Mouse (Mus musculus) right cerebral cortex, postnatal 10 days (tissue): Measurements from ENCODE around the gene Pigu.

Experiments
- DNase-seq, 2 experiments: peaks; one replicate each; pipeline ENCODE4 v3.0.0; 2021; ENCODE audit warnings: low spot score in 2 of 2

Pigu gene

DNA sequence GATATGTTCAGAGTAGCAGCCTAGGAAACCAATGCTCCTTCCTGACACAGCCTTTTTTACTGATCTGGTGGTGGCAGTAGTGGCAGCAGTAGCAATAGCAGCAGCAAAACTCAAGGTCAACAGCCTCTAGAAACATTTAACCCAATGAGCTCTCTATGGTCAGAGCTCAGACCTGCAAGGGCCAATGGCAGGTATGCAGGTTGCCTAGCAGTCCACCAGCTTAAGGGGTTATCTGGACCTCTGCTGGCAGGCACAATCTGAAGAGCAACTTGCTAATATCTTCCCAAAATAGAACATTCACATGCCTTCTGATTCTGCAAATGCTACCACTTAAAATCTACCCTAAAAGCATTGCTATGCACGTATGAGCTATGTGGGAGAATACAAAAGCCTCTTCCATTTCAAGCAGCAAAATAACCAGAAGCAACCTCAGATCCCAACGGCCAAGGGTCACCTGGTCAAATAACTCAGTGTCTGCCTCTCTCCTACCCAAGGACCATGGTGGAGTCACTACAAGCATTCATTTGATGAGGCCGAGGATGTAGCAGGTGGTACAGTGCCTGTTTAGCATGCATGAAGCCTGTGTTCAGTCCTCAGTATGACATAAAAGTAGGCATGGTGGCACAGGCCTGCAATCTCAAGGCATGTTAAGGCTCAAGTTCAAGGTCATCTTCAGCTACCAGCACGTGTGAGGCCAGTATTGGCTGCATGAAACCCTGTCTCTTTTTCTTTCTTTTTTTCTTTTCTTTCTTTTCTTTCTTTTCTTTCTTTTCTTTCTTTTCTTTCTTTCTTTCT lies 69.6 kb downstream of the Pigu start:
- no peak for DNase-seq

DNA sequence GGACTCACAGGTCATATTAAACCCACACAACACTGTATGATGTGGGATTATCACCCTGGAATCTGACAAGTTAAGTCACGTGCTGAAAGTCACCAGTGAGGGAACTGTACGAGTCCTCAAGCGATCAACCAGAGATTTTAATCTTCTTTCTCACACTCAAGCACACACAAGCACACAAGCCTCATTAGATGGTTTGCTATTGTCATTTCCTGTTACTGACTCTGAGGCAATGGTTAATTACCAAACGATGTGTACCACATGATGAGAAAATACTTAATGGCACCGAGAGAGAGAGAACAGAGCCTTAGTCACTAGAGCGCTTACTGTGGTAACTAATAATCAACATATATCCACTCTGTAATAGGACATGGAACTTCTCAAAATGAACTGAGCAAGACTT lies 71.5 kb downstream of the Pigu start:
- no peak for DNase-seq

DNA sequence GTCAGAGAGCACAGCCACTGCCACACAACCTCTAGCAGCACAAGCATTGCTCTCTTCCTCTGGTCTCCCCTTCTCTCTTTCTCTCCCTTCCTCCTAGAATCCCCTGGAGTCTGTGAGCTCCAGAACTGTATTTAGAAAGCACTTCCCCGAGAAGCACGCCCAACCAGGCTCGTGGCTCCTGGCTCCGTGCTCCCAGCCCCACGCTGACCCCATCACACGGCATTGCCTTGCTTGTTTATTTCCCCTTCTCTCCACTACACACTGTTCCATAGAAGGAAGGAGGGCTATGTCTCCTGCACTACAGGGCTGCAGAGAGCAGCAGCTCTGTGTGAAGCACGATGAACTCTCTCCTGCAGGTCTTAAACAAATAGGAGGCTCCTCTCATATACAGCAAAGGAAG lies 72.6 kb downstream of the Pigu start:
- DNase-seq, result no peak

DNA sequence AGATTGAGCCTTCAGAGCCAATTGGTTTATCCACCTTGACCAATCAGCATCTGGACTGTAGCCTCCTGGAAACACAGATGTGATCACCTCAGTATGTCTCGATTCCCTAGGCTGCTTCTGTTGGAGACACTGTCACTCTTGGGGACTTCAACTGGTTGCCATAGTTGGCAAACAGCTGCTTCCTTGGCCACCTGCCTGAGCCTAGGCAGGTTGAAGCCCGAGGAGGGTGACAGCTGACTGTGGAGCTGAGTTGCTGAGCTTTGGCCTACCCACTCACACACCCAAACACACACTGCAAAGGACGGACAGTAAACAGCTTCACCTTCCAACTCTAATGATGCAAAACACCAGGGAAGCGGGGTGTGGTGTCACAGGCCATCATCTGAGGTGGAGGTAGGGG lies 73.4 kb downstream of the Pigu start:
- DNase-seq, result peak in 1 of 2 experiments; percentile 34

DNA sequence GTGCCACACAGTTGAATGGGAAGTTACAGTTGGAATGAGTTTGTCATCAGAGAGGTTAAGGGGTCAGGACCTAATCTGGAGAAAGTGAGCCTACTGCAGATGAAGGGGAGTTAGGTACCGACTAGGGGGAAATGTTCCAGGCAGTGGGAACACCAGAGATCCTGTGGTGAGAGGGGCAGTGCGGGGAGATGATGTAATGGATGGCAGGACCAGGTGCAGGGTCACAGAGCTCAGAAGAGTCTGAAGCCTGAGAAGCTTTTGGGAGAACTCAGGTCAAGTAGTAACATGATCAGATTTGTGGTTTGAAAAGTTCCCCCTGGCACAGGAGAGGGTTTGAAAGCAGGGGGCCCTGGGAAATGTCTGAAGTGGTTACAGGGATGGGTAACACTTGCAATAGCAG lies 77.1 kb downstream of the Pigu start:
- DNase-seq, result no peak

DNA sequence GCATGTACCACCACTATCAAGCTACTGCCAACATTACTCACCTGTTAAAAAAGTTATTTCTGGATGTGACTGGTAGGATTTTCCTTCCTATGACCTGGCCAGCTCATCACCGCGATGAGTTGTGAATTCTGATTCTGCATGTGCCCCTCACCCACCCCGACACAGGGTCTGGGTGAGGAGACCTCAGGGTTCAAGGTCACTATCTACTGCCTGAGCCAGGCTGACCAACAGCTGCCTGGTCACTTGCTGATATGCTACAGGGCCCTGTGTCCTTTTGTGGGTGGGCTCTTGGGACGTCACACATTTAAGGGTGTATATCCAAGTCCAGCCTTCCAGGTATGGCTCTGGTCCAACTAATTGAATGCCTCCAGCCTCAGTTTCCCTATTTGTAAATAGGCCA lies 78.1 kb downstream of the Pigu start:
- DNase-seq, result peak in 1 of 2 experiments; percentile 40

DNA sequence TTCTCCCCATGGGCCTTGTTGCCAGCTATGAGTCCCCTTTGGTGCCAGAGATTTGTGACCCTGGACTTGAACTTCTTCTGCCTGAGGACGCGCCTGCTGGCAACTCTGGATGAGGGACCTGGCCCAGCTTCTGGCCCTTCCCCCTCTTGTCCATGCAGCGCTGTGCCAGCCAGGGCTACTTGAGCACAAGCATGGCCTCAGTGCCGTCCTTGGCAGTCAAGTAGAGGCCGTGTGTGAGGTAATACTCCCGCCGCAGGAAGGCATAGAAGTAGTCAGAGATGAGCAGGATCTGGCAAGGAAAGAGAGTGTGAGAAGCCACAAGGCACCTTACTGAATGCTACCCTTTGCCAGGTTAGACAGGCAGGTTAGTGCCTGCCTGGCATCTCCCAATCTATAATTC lies 78.9 kb downstream of the Pigu start:
- DNase-seq, result peak; percentile 38 to 53

DNA sequence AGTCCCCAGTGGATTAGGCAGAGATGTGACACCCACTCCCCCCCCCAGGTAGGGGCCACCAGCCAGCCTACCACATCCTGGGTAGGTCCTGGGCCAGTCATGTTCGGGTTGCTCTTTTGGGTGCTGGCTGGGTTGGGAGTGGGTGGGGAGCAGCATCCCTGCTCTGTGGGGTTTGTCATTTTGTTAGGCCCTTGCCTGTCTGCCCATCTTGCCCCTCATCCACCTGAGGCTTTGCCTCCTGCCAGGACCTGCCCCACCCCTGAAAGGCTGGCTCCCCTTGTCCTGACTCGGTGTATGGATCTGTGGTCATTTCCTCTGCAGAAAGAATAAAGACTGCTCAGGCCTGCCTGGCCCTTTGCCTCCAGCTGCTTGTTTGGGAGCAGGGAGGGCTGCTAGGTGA lies 79.5 kb downstream of the Pigu start:
- peak; percentile 24 to 37 for DNase-seq

DNA sequence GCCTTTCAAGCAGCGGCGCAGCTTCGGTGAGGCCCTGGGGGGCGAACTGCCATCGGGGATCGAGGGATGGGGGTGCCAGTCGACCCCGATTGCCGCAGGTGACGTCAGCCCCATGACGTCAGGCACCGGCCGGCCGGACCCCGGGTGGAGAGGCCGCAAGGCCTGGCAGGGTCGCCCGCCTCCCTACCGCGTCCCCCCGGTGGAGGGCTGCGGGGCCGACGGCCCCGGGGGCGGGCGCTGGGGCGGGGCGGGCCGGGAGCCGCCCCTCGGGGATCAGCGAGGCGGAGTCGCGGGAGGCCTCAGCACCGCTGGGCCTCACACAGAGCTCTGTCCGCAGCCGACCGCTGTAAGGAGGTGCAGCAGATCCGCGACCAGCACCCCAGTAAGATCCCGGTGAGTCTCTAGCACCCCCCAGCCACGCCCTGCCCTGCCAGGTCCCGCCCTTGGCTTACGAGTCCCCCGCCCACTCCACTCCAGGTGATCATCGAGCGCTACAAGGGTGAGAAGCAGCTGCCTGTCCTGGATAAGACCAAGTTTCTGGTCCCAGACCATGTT lies 80.5 kb downstream of the Pigu start:
- peak; percentile 69 to 76 for DNase-seq

DNA sequence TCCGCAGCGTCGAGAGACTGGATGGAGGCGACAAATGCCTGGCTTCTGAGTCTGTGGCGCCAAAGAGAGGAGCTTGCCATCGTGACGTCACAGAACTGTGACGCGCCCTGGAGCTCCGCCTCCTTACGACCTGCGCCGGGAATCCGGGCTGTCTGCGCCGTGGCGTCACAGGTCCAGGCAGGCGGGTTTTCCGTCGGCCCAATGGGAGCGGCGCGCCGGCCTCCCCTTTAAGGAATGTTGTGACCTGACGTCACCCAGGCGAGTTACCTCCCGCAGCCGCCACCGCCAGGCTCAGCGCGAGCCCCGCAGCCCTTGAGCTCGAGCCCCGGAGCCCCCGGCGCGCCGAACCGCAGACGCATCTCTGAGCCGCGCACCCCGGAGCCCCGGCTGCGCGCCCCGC lies 81.0 kb downstream of the Pigu start, which contains the start of gene Map1lc3a:
Gene Map1lc3a (plus strand): TSS at position 103 of the 400 bp plus-strand sequence.
- DNase-seq, result peak; percentile 99

DNA sequence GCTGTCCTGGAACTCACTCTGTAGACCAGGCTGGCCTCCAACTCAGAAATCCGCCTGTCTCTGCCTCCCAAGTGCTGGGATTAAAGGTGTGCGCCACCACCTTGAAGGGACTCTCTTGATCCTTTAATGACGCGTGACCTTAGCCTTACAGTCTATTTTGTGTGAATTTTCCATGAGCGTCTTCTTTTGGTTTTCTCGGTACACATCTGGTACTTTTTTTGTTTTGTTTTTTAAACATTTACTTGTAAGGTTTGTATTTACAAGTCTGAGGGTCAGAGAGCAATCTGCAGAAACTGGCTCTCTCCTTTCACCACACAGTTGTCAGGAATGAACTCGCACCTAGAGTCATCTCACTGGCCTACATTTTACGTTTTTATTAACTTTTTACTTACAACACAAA lies 83.6 kb downstream of the Pigu start:
- no peak for DNase-seq

DNA sequence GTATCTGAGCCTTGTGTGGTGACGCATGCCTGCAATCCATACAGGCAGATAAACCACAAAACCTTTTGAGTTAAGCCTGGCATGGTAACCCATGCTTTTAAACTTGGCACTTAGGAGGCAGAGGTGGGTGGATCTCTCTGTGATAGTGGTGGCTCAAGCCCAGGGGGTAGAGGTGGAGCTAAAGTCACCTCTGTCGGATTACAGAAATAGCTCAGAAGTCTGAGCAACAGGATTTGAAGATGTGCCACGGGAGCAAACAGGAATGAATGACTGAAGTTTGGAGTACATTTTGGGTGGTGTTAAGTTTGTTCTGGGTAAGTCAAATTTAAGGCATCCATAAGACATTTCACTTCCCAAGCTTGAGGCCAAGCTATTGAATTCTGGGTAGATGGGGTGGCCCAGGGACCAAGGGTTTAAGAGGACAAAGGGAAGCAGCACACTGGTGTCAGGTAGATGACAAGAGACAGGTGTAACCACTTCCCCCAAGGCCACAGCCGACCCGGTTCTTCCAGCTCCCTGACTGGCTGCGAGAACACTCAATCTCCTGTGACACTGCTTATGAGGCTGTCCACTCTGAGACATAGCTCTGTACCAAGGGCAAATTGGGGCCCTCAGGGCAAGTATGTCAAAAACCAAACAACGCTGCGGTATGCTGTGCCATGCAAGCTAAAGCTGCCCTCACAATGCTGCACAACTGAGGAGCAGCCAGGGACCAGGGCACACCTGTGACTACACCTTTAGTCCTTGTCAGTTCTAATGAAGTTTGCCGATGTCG lies 84.6 kb downstream of the Pigu start:
- no peak for DNase-seq

DNA sequence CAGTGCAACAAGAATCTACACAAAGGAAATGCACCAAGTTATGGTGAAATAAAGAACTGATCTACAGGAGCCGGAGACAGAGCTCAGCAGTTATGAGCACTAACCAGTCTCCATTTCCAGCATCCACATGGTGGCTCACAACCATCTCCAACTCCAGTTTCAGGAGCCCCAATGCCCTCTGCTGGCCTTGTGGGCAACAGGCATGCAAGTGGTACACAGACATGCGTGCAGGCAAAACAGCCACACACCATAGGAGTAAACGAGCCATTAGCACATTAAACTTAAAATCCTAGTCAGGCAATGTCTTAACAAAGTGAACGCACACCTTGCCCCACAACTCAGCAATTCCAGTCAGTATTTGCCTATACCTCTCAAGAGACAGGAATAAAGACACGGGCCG lies 85.3 kb downstream of the Pigu start:
- DNase-seq, result no peak

DNA sequence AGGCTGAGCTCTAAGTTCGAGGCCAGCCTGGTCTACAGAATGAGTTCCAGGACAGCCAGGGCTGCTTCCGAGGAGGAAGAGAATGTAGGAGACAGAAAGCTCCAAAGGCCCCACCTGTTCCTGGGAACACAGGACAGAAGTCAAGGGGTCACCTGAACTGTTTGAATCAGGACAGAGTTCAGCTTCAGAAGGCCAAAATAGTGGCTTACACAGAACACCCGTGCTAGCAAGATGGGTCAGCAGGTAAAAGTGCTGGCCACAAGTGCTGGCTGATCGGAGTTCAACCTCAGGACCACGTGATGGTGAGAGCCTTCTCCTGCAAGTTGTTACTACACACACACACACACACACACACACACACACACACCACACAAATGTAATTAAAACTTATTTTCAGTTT lies 90.3 kb downstream of the Pigu start:
- no peak for DNase-seq

DNA sequence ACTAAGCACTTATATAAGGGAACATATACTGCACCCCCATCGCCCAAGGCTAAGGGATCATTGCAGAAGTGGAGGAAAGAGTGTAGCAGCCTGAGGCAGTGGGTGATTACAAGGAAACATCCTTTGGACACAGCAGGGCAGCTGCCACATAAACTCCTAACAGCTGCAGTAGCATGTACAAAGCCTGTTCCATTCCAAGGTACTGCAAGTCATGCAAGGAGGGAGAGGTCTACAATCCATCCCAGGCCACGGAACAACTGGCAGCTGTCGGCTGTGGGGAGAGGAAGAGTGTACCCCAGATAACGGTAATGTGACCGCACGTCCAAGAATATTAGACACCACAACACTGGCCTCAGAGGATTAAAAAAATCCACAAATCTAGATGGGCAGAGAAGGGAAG lies 91.7 kb downstream of the Pigu start:
- DNase-seq, result no peak

DNA sequence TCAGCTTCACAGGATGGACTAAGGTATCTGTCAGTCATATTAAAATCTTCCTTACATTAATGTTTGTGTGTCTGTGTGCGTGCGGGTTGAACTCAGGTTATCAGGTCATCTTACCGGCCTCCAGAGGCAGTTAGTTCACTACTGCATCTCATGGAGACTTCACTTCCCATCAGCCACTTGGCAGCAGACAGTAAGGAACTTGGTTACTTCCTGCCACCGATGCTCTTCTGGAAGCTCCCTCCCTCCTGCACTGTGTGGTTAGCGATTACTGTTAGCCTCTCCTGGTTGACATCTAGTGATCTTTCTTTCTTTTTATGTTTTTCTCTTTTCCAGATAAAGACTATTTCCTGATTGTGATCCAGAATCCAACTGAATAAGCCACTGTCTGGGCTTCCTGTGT lies 107.6 kb downstream of the Pigu start:
- DNase-seq, result no peak

DNA sequence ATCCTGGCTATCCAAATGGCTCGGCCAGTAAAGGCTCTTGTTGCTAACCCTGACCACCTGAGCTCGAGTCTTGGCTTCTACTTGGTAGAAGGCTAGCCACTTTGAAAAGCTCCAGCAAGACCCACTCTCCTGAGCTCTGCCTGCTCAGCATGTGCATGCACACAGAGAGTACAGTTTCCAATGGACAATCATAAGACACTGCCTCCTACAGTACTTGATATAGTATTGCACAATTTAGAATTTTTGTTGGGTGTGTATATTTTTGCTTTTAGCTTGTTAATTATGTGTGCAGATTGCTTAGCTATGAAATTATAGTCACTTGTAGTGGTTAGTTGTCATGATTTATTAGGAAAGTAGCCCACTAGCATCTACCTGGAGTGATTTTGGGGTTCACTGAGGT lies 108.5 kb downstream of the Pigu start:
- DNase-seq, result no peak

DNA sequence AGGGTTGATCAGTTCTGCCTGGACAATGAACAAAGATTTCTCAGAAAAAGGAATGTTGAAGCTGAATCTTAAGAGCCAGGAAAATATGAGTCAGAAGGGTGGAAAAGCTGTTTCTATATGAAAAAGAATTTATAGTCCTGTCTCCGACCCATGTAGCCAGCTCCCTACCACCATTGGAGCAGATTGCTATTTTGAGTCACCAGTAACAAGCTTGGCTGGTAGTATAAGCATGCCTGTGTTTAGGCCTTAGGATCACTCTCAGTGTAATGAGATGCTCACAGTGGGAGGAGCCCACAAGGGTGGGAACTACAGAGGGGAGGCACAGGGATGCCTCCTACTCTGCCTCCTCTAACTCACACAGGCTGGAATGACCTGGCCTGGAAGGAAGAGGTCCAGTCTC lies 109.0 kb downstream of the Pigu start:
- no peak for DNase-seq

DNA sequence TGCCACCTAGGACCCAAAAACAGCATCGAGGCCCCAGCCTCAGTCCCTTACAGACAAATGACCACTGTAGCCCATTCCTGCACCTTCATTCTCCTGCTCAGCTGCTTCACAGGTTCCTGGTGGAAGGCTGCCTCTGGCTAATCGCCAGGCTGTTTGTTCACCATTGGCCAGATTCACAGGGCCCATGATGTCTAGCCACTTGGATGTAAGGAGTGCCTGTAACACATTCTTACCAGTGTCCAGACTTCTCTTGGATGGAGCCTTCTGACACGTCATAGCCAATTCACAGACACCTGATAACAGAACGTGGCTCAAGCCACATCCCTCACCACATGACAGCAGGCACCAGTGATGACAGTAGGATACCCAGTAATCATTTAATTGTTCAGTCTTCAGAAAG lies 111.0 kb downstream of the Pigu start:
- no peak for DNase-seq

DNA sequence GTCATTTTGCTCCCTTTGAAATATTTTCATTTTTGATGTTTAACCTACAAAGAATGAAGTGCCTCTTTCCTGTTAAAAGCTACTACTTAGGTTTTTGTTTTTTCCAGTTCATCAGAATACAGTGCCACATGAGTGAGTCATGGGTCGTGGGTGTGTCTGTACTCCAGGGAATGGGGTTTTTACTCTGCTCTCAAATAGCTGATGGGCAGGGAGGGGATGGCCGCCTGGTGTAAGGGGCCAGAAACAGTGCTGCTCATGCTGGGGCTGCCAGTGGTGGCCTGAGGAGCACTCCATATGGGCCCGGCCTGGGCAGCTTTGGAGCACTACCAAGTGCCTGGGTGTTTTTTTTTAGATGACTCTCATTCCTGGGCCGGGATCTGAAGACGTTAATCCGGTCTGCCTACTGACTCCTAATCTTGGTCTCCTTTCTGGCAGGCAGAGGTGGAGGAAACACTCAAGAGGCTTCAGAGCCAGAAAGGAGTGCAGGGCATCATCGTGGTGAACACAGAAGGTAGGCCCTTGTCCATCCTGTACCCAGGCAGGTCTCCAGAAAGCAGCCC lies 114.9 kb downstream of the Pigu start:
- no peak for DNase-seq

DNA sequence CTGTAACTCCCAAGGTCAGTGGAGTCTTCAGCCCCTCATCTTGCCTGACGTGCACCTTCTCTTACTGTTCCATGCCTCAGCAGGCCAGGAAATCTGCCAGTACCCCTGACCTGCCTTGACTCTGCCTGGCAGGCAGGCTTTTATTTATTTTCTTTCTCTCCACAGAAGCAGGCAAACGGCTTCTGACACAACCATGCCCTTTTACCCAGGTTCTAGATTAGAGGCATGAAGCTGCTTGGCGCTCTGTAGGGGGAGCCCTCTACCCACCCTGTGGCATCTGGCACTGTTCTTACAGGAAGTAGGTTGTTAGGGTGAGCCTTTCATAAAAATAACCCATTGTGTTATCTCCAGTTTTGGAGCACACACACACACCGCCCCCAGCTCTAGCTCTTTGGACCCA lies 116.3 kb downstream of the Pigu start:
- DNase-seq, result no peak

DNA sequence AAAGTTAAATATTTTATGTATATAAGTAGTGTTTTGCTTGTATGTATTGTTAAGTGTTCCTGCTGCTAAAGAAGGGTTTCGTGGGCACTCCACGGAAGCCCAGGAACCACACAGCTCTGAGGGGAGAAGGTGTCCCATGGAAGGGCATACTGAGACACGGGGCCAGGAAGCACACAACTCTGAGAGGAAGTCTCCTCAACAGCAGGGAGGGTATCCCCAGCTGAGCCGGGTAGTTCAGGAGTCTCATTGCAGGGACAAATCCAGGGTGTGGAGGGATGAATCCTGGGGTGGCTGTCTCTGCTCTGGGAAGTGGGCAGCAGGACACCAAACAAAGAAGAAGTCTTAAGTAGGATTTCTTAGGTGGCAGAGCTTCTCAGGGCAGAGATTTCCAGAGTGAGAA lies 120.0 kb downstream of the Pigu start:
- DNase-seq, result no peak
